Mouse (Mus musculus) fat pad, adult 2 months (tissue): Measurements from ENCODE around the gene Myof.

Experiments
- DNase-seq: peaks from one replicate; pipeline ENCODE4 v3.0.0-alpha.2; 2011; ENCODE audit warnings: low read depth, low spot score; ENCODE audit errors: extremely low read depth

The Myof gene

DNA sequence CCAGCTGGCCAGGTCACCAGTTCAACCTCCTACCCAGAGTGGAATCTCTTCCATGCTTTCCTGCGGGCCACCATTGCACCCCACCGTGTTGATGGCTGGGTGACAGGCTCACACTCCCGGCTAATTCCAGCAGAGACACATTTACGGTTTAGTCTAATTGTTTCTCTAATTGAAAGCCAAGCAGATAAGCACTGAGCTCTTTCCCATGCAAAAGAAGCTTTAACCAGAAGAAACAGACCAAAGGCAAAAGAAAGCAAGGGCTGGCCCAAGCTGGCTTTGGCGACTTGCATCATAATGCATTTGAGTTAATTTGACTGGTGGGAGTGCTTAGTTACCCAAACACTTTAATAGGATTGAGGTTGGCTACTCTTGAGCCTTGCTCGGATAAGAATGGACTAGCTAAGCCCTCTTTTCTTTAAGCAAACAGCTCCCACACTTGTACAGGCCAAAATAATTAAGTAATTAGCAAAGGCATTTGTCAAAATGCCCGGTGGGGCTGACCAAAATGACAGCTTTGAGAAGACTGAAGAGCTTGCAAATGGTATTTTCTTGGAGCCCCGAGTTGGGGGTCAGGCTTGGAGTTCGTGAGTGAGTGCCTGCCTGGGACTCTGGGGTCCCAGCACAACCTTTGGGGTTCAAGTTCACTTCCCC is 161.8 kb downstream of the Myof start:
- DNase-seq, result no peak

- DNase-seq, result no peak
These were observed 165.7 kb downstream of the Myof start for GRCm38 (mm10) chr19:37877511-37878167.

DNA sequence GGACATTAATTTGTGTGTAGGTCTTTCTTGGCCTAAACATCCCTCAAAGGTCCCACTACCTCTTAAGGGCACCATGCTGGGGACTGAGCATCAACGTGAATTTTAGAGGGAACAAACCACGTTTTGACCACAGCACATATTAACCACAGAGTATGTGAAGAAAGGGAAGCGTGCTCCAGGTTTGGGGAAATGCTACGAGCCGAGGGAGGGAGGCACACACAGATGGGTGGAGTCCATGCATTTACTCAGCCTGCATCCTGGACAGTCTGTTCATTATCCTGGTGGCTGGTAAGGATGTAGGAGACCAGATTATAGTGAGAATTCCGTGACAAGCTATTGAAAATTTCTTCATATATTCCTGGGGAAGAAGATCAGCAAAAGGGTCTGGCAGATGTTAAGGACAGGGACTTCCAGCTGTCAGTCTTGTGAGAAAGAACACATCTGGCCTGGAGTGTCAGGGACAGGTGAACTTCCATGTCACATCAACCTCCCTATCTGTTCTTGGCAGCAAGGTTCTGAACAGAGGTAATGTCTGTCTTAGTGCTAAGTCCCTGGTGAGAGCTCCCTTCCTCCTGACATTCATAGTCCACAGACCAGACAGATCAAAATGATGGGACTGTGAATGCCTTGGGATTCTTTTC is 166.7 kb downstream of the Myof start:
- no peak for DNase-seq

DNA sequence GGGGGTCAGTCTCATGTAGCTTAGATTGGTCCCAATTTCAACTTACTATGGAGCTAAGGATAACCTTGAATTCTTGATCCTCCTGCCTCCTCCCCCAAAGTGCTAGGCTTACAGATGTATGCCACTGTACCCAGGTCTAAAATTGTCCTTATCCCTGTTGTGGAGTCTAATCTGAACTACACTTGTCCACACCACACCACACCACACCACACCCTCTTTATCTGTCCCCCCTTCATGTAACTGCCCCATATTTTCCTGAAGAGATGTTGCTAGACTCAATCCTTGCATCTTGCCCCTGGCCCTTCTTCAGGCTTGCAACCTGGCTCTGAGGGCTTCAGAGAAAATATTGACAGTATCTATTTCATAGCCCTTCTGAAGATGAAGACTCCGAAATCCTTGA is 169.9 kb downstream of the Myof start:
- no peak for DNase-seq

GRCm38 (mm10) chr19:37867592-37867991 is 175.8 kb downstream of the Myof start:
- DNase-seq, result no peak

DNA sequence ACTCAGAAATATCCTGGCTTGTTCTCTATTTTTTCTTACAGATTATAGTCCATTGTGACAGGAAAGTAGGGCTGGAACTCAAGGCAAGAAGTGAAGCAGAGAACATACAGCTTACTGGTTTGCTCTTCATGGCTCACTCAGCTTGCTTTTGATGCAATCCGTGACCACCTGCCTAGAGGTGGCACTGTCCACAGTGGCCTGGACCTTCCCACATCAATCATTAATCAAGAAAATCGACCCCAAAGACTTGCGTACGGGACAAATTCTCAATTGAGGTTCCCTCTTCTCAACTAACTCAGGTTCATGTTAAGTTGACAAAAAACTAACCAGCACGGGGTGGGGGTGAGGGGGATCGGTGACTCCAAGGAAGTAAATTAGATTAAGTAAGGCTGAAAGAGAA is 176.4 kb downstream of the Myof start:
- no peak for DNase-seq

- no peak for DNase-seq
These were observed 182.2 kb downstream of the Myof start for GRCm38 (mm10) chr19:37861171-37861570.

DNA sequence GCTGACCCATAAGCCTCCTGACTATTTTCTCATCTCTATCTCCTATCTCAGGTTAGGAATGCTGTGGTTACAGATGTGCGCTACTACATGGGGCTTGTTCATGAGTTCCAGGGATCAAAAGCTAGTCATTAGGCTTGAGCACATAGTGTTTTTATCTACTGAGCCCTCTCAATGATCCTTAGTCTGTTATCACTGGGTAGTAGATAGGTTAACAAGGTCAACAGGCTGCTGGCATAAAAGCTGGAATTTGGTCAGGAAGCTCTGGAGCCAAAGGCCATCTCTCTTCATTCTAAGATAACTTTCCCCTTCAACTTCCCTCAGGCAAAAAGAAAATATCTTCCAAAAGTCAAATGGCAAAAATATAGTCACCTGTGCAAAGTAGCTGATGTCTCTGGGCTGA is 183.1 kb downstream of the Myof start:
- DNase-seq, result no peak

DNA sequence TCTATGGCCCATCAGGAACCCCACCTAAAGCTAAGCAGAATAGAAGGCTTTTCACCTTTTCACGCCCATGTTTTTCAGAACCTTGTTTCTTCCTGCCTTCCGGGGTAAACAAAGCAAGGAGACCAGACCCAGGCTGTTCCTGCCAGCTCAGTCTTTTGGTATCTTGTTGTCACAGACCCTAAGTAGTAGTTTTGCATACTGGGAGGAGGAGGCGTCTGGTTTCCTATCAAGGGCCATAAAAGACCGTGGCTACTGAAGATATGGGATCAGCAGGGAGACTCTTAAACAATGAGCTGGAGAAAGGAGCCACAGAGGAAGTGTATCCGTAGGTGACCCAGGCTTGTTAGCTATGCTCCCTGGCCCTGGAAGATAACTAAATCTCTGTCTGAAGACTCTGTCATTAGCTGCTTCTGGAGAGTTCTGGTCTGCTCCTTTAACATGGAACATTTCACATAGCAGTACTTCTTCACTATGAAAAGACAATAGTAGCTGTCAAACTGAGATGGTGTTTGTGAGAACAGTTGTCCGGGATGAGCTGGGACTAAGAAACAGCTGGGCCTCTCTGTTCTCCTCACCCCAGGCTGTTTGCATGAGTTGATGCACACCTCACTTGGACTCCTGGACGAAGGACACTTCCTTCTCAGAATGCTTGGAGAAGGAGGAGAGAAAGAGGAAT is 184.8 kb downstream of the Myof start:
- no peak for DNase-seq

GRCm38 (mm10) chr19:37852056-37852455 is 191.3 kb downstream of the Myof start:
- DNase-seq, result no peak

DNA sequence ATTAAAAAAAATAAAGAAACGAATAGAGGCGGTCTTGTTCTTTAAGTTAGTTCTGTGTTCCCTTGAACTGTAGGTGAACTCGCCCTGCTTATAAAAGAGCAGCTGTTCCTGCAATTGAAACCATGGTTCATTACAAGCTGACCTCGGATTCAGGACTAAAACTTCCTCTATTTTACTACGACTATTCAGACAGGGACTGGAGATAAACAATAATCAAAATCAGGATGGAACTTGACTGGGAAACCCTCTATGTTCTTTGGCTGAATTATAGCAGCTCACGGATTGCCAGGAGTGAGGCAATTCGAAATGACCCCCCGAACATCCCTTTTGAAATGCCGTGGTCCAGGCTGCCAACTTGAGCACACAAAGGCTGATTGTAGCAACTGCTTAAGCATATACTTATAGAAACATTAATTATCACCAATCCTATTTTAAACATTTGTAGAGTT is 191.8 kb downstream of the Myof start:
- DNase-seq, result no peak
